Mouse (Mus musculus): ENCODE data around the gene Sstr2.

- TF ChIP-seq CTCF (IDR thresholded peaks at IDR 0.05; ENCODE audit: extremely low read depth, insufficient read depth, insufficient read length, insufficient replicate concordance): no peak
- TF ChIP-seq POLR2A (IDR thresholded peaks at IDR 0.05; ENCODE audit: low read depth, low read length): no peak
Observed at GRCm38 (mm10) chr11:113583879-113584661, 35.1 kb upstream of the Sstr2 start.
